ENCODE assay signal across 8 mouse cellular contexts in the genomic region with DNA sequence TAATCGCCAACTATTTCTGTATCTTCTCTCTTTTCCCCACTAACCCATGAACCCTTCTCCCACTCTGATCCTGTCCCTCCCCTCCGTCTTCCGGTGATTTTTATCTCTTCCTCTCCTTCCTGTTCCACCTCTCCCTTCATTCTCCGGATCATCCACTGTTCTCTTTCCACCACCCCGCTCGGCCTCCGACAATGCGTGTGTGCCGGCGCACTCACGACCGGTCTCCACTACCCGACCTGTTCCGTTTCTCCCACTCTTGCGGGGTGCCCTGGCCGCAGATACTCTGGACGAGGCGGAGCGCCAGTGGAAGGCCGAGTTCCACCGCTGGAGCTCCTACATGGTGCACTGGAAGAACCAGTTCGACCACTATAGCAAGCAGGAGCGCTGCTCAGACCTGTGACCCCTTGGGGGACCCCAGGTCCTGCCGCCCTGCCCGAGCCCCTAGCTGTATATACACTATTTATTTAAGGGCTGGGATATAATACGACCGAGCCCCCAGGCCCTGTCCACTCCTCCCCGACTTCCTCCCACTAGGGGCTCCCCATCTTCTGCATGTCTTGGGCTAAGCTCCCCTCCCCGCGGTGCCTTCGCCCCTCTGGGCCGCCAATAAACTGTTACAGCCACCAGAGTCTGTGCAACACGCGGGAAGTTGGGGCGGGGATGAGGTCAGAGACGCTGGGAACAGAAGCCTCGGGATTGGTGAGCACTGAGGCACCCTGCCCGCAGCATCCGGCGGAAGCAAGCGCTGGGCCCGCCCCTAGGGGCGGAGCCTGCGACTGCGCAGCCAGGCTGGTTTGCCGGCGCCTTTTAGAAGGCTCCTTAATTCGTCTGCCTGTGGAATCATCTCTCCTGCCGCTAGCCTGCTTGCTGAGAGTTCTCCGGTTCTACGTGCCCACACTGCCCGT. TPM values are rescaled to one million over a fixed set of nuclear protein-coding genes. Genes with fewer than 3 reads are reported as not detected.
A peak's percentile ranks its signal among the peaks of the same experiment; 100 is the strongest.
DNase-seq lines count a peak whose midpoint lies in the region; ATAC-seq and TF ChIP-seq lines count a peak whose summit lies in the region.

Gene Ufsp1, plus strand, starts transcription at position 791 of the 905 bp plus-strand sequence.

- H3K4me1 ChIP-seq in embryonic facial prominence, embryonic 14.5 days (ENCODE audit: control insufficient read depth, insufficient read depth, low read length), result peaks cover 10% of the 10 kb centered on the region
- no peaks in the 10 kb centered on the region for H3K4me1 ChIP-seq in heart, adult 2 months (ENCODE audit: control insufficient read depth, insufficient read depth, low read length)
- H3K4me1 ChIP-seq in limb, embryonic 13.5 days, result peaks cover 18% of the 10 kb centered on the region
- peaks cover 16% of the 10 kb centered on the region for H3K4me1 ChIP-seq in midbrain, embryonic 16.5 days (ENCODE audit: control insufficient read depth, insufficient read depth, low read length)

- TF ChIP-seq CTCF in heart, adult 2 months (IDR thresholded peaks at IDR 0.05), result peak; percentile 33

- H3K9ac ChIP-seq in embryonic facial prominence, embryonic 14.5 days (ENCODE audit: low read depth, low read length), result peak within 1 kb of the TSS; percentile 83
- peak within 1 kb of the TSS; percentile 79 for H3K9ac ChIP-seq in heart, adult 2 months (ENCODE audit: low read depth, low read length)
- H3K9ac ChIP-seq in limb, embryonic 13.5 days, result peak within 1 kb of the TSS; percentile 84
- H3K9ac ChIP-seq in midbrain, embryonic 16.5 days (ENCODE audit: low read depth, low read length), result peak within 1 kb of the TSS; percentile 81

- peak within 1 kb of the TSS; percentile 64 for H3K4me3 ChIP-seq in embryonic facial prominence, embryonic 14.5 days (ENCODE audit: low read depth, low read length)
- peak within 1 kb of the TSS; percentile 65 for H3K4me3 ChIP-seq in heart, adult 2 months
- peak within 1 kb of the TSS; percentile 61 for H3K4me3 ChIP-seq in limb, embryonic 13.5 days
- H3K4me3 ChIP-seq in midbrain, embryonic 16.5 days (ENCODE audit: low read depth, low read length), result peak within 1 kb of the TSS; percentile 55

- peak within 1 kb of the TSS; percentile 100 for H3K4me2 ChIP-seq in embryonic facial prominence, embryonic 14.5 days (ENCODE audit: low read depth, low read length)
- peak within 1 kb of the TSS; percentile 100 for H3K4me2 ChIP-seq in limb, embryonic 13.5 days (replicated peaks)
- H3K4me2 ChIP-seq in midbrain, embryonic 16.5 days (ENCODE audit: low read length), result peak within 1 kb of the TSS; percentile 95

- no peaks in the 10 kb centered on the region for H3K79me2 ChIP-seq in heart, adult 2 months (replicated peaks; ENCODE audit: control insufficient read depth, insufficient read depth, low read length)

- H3K27me3 ChIP-seq in embryonic facial prominence, embryonic 14.5 days (replicated peaks; ENCODE audit: control insufficient read depth, insufficient read depth, low read length), result peaks cover 34% of the 10 kb centered on the region
- no peaks in the 10 kb centered on the region for H3K27me3 ChIP-seq in heart, adult 2 months (ENCODE audit: control insufficient read depth, insufficient read depth, low read length)
- peaks cover 42% of the 10 kb centered on the region for H3K27me3 ChIP-seq in limb, embryonic 13.5 days
- H3K27me3 ChIP-seq in midbrain, embryonic 16.5 days (ENCODE audit: control insufficient read depth, insufficient read depth, low read depth, low read length), result 0 out of 2 replicates have a peak, but pooled peaks cover 4% of the 10 kb centered on the region

- ATAC-seq in embryonic facial prominence, embryonic 14.5 days (ENCODE audit: low read depth), result peak; percentile 96
- ATAC-seq in limb, embryonic 13.5 days (ENCODE audit: low FRiP score, low read depth), result peak; percentile 95
- peak; percentile 97 for ATAC-seq in midbrain, embryonic 16.5 days

- intact Hi-C loops in heart, adult 2 months (cut with DNase I), result loop anchor here (2.0 kb wide), 2 partner anchors 17 to 87 kb away; no protein-coding TSS in a partner anchor

- no peaks in the 10 kb centered on the region for H3K9me3 ChIP-seq in embryonic facial prominence, embryonic 14.5 days (ENCODE audit: control insufficient read depth, low read length)
- H3K9me3 ChIP-seq in limb, embryonic 13.5 days, result no peaks in the 10 kb centered on the region
- H3K9me3 ChIP-seq in midbrain, embryonic 16.5 days (replicated peaks; ENCODE audit: control insufficient read depth, low read length, poor library complexity, severe bottlenecking), result no peaks in the 10 kb centered on the region

- H3K27ac ChIP-seq in embryonic facial prominence, embryonic 14.5 days (replicated peaks; ENCODE audit: low read depth, low read length), result peak within 1 kb of the TSS; percentile 89
- peak within 1 kb of the TSS; percentile 83 for H3K27ac ChIP-seq in heart, adult 2 months
- H3K27ac ChIP-seq in limb, embryonic 13.5 days, result peak within 1 kb of the TSS; percentile 85
- peak within 1 kb of the TSS; percentile 86 for H3K27ac ChIP-seq in midbrain, embryonic 16.5 days (ENCODE audit: low read length)

- peaks cover 42% of the 10 kb centered on the region for H3K36me3 ChIP-seq in embryonic facial prominence, embryonic 14.5 days (ENCODE audit: control insufficient read depth, insufficient read depth, low read length)
- H3K36me3 ChIP-seq in heart, adult 2 months (ENCODE audit: control insufficient read depth, insufficient read depth, low read length), result no peaks in the 10 kb centered on the region
- H3K36me3 ChIP-seq in limb, embryonic 13.5 days, result peaks cover 44% of the 10 kb centered on the region
- peaks cover 25% of the 10 kb centered on the region for H3K36me3 ChIP-seq in midbrain, embryonic 16.5 days (ENCODE audit: control insufficient read depth, insufficient read depth, low read length)

- peak; percentile 95 for DNase-seq in 3T3-L1 (ENCODE audit: low read depth, low spot score)
- DNase-seq in adrenal gland, postnatal 4 days (ENCODE audit: low spot score in 2 of 2), result peak; percentile 83 to 90
- peak; percentile 98 for DNase-seq in embryonic facial prominence, embryonic 14.5 days (ENCODE audit: low spot score)
- DNase-seq in heart, adult 2 months, result peak; percentile 96
- DNase-seq in kidney, adult 8-10 months, result peak; percentile 95 to 96
- DNase-seq in spleen, postnatal 10 days (ENCODE audit: low spot score in 2 of 2), result peak; percentile 88 to 96

- TF ChIP-seq POLR2A in heart, adult 2 months (IDR thresholded peaks at IDR 0.05; ENCODE audit: insufficient read depth, low read depth, low read length), result peak; percentile 86

- no peak; the same call in 1 of the 2 replicates for TF ChIP-seq EP300 in heart, adult 2 months (IDR thresholded peaks at IDR 0.05; ENCODE audit: insufficient read depth, low read depth, low read length)

- WGBS in embryonic facial prominence, embryonic 14.5 days, result under 1% methylated on average over 51 of the region's 52 CpGs
- under 1% methylated on average over 52 of the region's 52 CpGs for WGBS in heart, adult 2 months
- under 1% methylated on average over 52 of the region's 52 CpGs for WGBS in limb, embryonic 13.5 days
- WGBS in midbrain, embryonic 16.5 days, result under 1% methylated on average over 52 of the region's 52 CpGs

RNA-seq across cellular contexts. Expression of gene Ufsp1, which starts in this region (rescaled TPM):
- total RNA-seq in adrenal gland, postnatal 4 days (2021), result 10 to 100 TPM; 10.6 to 11.0 TPM
- 11.1 and 12.3 TPM in 2 replicates for polyA plus RNA-seq in embryonic facial prominence, embryonic 14.5 days (2014; fragmentation: Nextera tagmentation; extraction: Ambion mirVana)
- total RNA-seq in heart, adult 2 months (2021), result 1 to 10 TPM; 8.1 to 8.8 TPM
- 11.8 and 12.8 TPM in 2 replicates for polyA plus RNA-seq in heart, adult 2 months (2012; rRNA removed)
- polyA plus RNA-seq in limb, embryonic 13.5 days (2015; fragmentation: Nextera tagmentation; extraction: Ambion mirVana), result 8.4 and 9.6 TPM in 2 replicates
- polyA plus RNA-seq in midbrain, embryonic 16.5 days (2015; fragmentation: Nextera tagmentation; extraction: Ambion mirVana), result 18.4 and 20.9 TPM in 2 replicates

Comparison
In these comparisons a context has a peak if more than half of its experiments do, and no peak if none do; other contexts are left out.
1. Peak in every context shown above with its lines: DNase-seq, ATAC-seq, H3K4me3 ChIP-seq and H3K27ac ChIP-seq.